Mouse (Mus musculus) megakaryocyte progenitor cell, adult 5-6 weeks (primary cell): ENCODE data around the gene Riok1. TPM values are rescaled to one million over a fixed set of nuclear protein-coding genes. Genes with fewer than 3 reads are reported as not detected.

Experiments
- total RNA-seq, 2 experiments: library from RNA; stranded (forward) in 1 of 2; stranded (reverse) in 1 of 2; fragments of 157-497, 149-512 nt in 1 of 2; fragments of 200-1000 nt in 1 of 2; gene quantifications; 2 replicates each; pipeline versions ENCODE4 v1.2.3 to v1.2.4; 2015 to 2017

Gene Riok1
- total RNA-seq, 2 experiments from 2014 or later, result 69.9 to 91.1 TPM

Other genes starting within 250 kb of the Riok1 start
- 186 and 238 TPM in 2 replicates for gene Ssr1, start 42.8 kb upstream of the Riok1 start, total RNA-seq (2015)
- 247 and 275 TPM in 2 replicates for gene Ssr1, start 42.8 kb upstream of the Riok1 start, total RNA-seq (2017)
- gene Cage1, start 74 bp downstream of the Riok1 start, total RNA-seq (2015), result 0.44 and 1.1 TPM in 2 replicates
- 1.5 and 1.8 TPM in 2 replicates for gene Cage1, start 74 bp downstream of the Riok1 start, total RNA-seq (2017)
- 0.37 and 0.64 TPM in 2 replicates for gene Dsp, start 114.3 kb downstream of the Riok1 start, total RNA-seq (2015)
- 0.95 and 1.0 TPM in 2 replicates for gene Dsp, start 114.3 kb downstream of the Riok1 start, total RNA-seq (2017)
- gene Snrnp48, start 167.9 kb downstream of the Riok1 start, total RNA-seq (2015), result 63.3 and 73.8 TPM in 2 replicates
- 65.3 and 112 TPM in 2 replicates for gene Snrnp48, start 167.9 kb downstream of the Riok1 start, total RNA-seq (2017)